Mouse (Mus musculus): Measurements from ENCODE around the gene Sclt1. TPM values are rescaled to one million over a fixed set of nuclear protein-coding genes. Genes with fewer than 3 reads are reported as not detected.
A peak's percentile ranks its signal among the peaks of the same experiment; 100 is the strongest.

Sclt1 gene
- polyA plus RNA-seq, 1 experiment: 2.1 TPM

DNA sequence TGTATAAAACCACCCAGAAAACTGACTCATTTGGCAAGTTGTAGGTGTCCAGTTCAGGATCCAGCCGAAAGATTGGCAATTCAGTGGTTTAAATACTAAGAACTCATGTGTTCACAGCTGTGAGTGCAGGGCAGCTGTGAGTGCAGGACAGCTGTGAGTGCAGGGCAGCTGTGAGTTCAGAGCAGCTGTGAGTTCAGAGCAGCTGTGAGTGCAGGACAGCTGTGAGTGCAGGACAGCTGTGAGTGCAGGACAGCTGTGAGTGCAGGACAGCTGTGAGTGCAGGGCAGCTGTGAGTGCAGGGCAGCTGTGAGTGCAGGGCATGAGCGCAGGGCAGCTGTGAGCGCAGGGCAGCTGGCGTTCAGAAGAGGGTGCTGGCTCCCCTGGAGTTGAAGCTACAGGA, 147.3 kb downstream of the Sclt1 start:
- H3K79me2 ChIP-seq (ENCODE audit: control insufficient read depth, insufficient read depth): peaks cover 19% of the 10 kb centered on the region
- no peak overlapping the region for H3K4me3 ChIP-seq (ENCODE audit: insufficient read depth, poor library complexity, severe bottlenecking)
- TF ChIP-seq MAX (IDR thresholded peaks at IDR 0.05) (no peak), MYOD1 (IDR thresholded peaks at IDR 0.05; ENCODE audit: control insufficient read depth, insufficient read length, low read depth) (peak; percentile 92)
- H3K36me3 ChIP-seq (ENCODE audit: control insufficient read depth, insufficient read depth): peaks cover 89% of the 10 kb centered on the region
- H3K27me3 ChIP-seq (ENCODE audit: control insufficient read depth, insufficient read depth, insufficient read length): no peaks in the 10 kb centered on the region
- peaks cover 4% of the 10 kb centered on the region for H3K79me3 ChIP-seq (ENCODE audit: low read depth)
- no peak overlapping the region for H3ac ChIP-seq (ENCODE audit: control insufficient read depth, insufficient read length, low read depth)

DNA sequence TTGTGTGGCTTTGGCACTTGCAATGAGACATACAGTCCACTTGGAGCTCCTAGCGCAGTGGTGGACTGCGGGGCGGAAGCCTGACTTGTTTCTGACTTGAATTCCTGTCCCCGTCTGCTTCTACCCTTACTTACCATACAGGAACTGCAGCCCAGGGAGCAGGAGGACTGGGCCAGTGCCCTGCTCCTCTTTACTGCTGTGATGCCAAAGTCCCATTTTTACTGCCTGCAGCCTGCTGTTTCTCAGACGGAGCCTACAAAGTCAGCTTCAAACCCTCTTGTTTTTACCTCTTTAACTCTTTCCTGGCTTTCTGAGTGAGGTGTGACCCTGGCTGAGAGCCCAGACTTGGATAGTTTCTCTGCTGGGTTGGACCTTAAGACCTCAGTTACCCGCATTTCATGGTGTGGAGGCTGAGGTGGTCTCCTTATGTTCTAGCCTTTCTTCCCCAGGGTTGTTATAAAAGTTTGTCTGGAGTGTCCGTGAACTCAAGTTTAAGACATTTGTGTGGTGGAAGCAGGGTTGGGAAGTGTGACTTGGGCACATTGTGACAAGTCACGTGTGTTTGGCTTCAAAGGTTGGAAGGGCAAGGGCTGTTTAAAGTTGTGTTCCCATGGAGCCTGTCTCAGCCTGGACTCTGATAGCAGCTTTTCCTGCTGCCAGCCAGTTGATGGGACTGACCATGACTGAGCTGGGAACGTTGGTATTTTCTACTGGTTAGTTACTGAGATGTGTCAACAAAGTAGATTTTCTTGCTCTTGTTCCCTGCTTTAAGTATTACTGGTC, 148.0 kb downstream of the Sclt1 start:
- no peaks in the 10 kb centered on the region for H3K27me3 ChIP-seq (ENCODE audit: control insufficient read depth, insufficient read depth, insufficient read length)
- H3K36me3 ChIP-seq (ENCODE audit: control insufficient read depth, insufficient read depth): peaks cover 89% of the 10 kb centered on the region
- peaks cover 6% of the 10 kb centered on the region for H3K79me3 ChIP-seq (ENCODE audit: low read depth)
- H3K79me2 ChIP-seq (ENCODE audit: control insufficient read depth, insufficient read depth): peaks cover 18% of the 10 kb centered on the region
- H3K4me3 ChIP-seq (ENCODE audit: insufficient read depth, poor library complexity, severe bottlenecking): no peak overlapping the region
- TF ChIP-seq MAX (IDR thresholded peaks at IDR 0.05) (no peak), MYOD1 (IDR thresholded peaks at IDR 0.05; ENCODE audit: control insufficient read depth, insufficient read length, low read depth) (no peak), FOSL1 (IDR thresholded peaks at IDR 0.05; ENCODE audit: insufficient read depth, low read length, poor library complexity, severe bottlenecking) (no peak), MYOG (IDR thresholded peaks at IDR 0.05; ENCODE audit: control insufficient read depth, extremely low read depth, insufficient read length) (no peak), USF1 (IDR thresholded peaks at IDR 0.05; ENCODE audit: low read depth) (no peak)
- no peak overlapping the region for H3ac ChIP-seq (ENCODE audit: control insufficient read depth, insufficient read length, low read depth)

DNA sequence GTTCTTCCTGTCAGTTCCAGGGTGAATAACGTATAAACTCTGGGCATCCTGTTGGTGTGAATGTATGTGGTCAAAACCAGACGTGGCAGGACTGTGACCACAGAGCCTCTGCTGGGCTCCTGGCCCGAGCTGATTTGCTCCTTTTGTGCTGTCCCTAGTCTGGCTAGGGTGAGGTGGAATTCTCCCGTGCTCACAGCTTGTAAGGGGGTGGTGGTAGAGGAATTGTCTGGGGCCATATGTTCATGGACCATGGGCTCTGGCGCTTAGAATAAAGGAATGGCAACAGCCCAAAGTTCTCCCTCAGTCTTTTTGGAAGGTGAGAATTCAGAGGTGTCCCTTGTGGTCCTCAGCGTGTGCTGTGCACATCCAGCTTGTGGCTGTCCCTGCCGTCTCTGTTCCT, 149.5 kb downstream of the Sclt1 start:
- no peak overlapping the region for H3ac ChIP-seq (ENCODE audit: control insufficient read depth, insufficient read length, low read depth)
- TF ChIP-seq CEBPB (IDR thresholded peaks at IDR 0.05; ENCODE audit: low read depth): no peak
- no peak for TF ChIP-seq FOSL1 (IDR thresholded peaks at IDR 0.05; ENCODE audit: insufficient read depth, low read length, poor library complexity, severe bottlenecking)
- TF ChIP-seq CTCF (IDR thresholded peaks at IDR 0.05; ENCODE audit: control insufficient read depth, insufficient read depth, insufficient read length): no peak
- no peak for TF ChIP-seq MAX (IDR thresholded peaks at IDR 0.05)
- no peak for TF ChIP-seq MYOG (IDR thresholded peaks at IDR 0.05; ENCODE audit: control insufficient read depth, extremely low read depth, insufficient read length)
- TF ChIP-seq MYOD1 (IDR thresholded peaks at IDR 0.05; ENCODE audit: control insufficient read depth, insufficient read length, low read depth): no peak
- TF ChIP-seq USF1 (IDR thresholded peaks at IDR 0.05; ENCODE audit: low read depth): no peak
- peaks cover 6% of the 10 kb centered on the region for H3K79me3 ChIP-seq (ENCODE audit: low read depth)
- no peak overlapping the region for H3K4me3 ChIP-seq (ENCODE audit: insufficient read depth, poor library complexity, severe bottlenecking)
- H3K27me3 ChIP-seq (ENCODE audit: control insufficient read depth, insufficient read depth, insufficient read length): no peaks in the 10 kb centered on the region
- peaks cover 31% of the 10 kb centered on the region for H3K79me2 ChIP-seq (ENCODE audit: control insufficient read depth, insufficient read depth)
- H3K36me3 ChIP-seq (ENCODE audit: control insufficient read depth, insufficient read depth): peaks cover 81% of the 10 kb centered on the region

DNA sequence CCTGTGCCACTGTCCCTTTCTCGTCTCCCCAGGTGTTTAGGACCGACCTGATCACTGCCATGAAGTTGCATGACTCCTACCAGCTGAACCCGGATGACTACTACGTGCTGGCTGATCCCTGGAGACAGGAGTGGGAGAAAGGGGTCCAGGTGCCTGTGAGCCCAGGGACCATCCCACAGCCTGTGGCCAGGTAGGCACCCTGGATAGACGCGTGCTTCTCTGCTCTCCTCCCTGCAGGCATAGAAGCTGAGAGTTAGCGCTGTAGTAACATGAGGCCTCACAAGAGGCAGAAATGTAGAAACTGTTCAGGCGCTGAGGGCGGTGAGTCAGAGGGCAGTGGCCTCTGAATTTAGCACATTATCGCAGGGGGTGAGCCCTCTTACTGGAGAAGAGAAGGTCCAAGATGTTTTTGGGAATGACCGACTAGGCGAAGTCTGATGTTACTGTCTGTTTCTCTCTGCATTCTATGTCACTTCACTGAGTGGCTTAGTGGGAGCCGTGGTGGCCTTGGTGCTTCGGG, 150.6 kb downstream of the Sclt1 start:
- H3ac ChIP-seq (ENCODE audit: control insufficient read depth, insufficient read length, low read depth): no peak overlapping the region
- no peak overlapping the region for H3K4me3 ChIP-seq (ENCODE audit: insufficient read depth, poor library complexity, severe bottlenecking)
- TF ChIP-seq CTCF (IDR thresholded peaks at IDR 0.05; ENCODE audit: control insufficient read depth, insufficient read depth, insufficient read length) (no peak), USF1 (IDR thresholded peaks at IDR 0.05; ENCODE audit: low read depth) (no peak), CEBPB (IDR thresholded peaks at IDR 0.05; ENCODE audit: low read depth) (no peak), MYOG (IDR thresholded peaks at IDR 0.05; ENCODE audit: control insufficient read depth, extremely low read depth, insufficient read length) (no peak), MYOD1 (IDR thresholded peaks at IDR 0.05; ENCODE audit: control insufficient read depth, insufficient read length, low read depth) (no peak), FOSL1 (IDR thresholded peaks at IDR 0.05; ENCODE audit: insufficient read depth, low read length, poor library complexity, severe bottlenecking) (no peak), MAX (IDR thresholded peaks at IDR 0.05) (no peak)
- no peaks in the 10 kb centered on the region for H3K27me3 ChIP-seq (ENCODE audit: control insufficient read depth, insufficient read depth, insufficient read length)
- H3K79me3 ChIP-seq (ENCODE audit: low read depth): peaks cover 12% of the 10 kb centered on the region
- peaks cover 42% of the 10 kb centered on the region for H3K79me2 ChIP-seq (ENCODE audit: control insufficient read depth, insufficient read depth)
- peaks cover 71% of the 10 kb centered on the region for H3K36me3 ChIP-seq (ENCODE audit: control insufficient read depth, insufficient read depth)

GRCm38 (mm10) chr3:41590695-41591559, 151.4 kb downstream of the Sclt1 start:
- Histone ChIP-seq H3K79me3 (ENCODE audit: low read depth) (peaks cover 12% of the 10 kb centered on the region), H3K4me3 (ENCODE audit: insufficient read depth, poor library complexity, severe bottlenecking) (no peak overlapping the region), H3K27me3 (ENCODE audit: control insufficient read depth, insufficient read depth, insufficient read length) (no peaks in the 10 kb centered on the region), H3K36me3 (ENCODE audit: control insufficient read depth, insufficient read depth) (peaks cover 63% of the 10 kb centered on the region), H3K79me2 (ENCODE audit: control insufficient read depth, insufficient read depth) (peaks cover 50% of the 10 kb centered on the region), H3ac (ENCODE audit: control insufficient read depth, insufficient read length, low read depth) (no peak overlapping the region)
- TF ChIP-seq MAX (IDR thresholded peaks at IDR 0.05) (no peak), CEBPB (IDR thresholded peaks at IDR 0.05; ENCODE audit: low read depth) (no peak), FOSL1 (IDR thresholded peaks at IDR 0.05; ENCODE audit: insufficient read depth, low read length, poor library complexity, severe bottlenecking) (no peak), MYOD1 (IDR thresholded peaks at IDR 0.05; ENCODE audit: control insufficient read depth, insufficient read length, low read depth) (no peak), MYOG (IDR thresholded peaks at IDR 0.05; ENCODE audit: control insufficient read depth, extremely low read depth, insufficient read length) (no peak), USF1 (IDR thresholded peaks at IDR 0.05; ENCODE audit: low read depth) (no peak), CTCF (IDR thresholded peaks at IDR 0.05; ENCODE audit: control insufficient read depth, insufficient read depth, insufficient read length) (no peak)
